Mouse (Mus musculus) liver, embryonic 13.5 days (tissue): Measurements from ENCODE around the gene Stox2. TPM values are rescaled to one million over a fixed set of nuclear protein-coding genes. Genes with fewer than 3 reads are reported as not detected.
"Not testable (repeated sequence)": the region's sequence is repeated elsewhere in the genome, so short reads cannot be mapped to it uniquely, and the experiment has no call there.

Experiments
- ATAC-seq: fragments of 200-750 bp; cut with Nextera tagmentation; 2 replicates; pipeline ENCODE4 v1.8.0; 2017; ENCODE audit warnings: low read depth, mild to moderate bottlenecking, moderate number of reproducible peaks, moderate library complexity
- DNase-seq: peaks from one replicate; pipeline ENCODE4 v3.0.0; 2022
- H3K27ac ChIP-seq: fragments of 300-500 bp; sonication (generic); 2 replicates; pipeline ENCODE4 v1.5.1; 2015; ENCODE audit warnings: moderate library complexity, mild to moderate bottlenecking, inconsistent platforms
- H3K27me3 ChIP-seq: fragments of 300-500 bp; sonication (generic); 2 replicates; pipeline ENCODE4 v1.6.1; 2015; ENCODE audit warnings: mild to moderate bottlenecking, inconsistent platforms
- H3K36me3 ChIP-seq: fragments of 300-500 bp; sonication (generic); 2 replicates; pipeline ENCODE4 v1.6.1; 2015; ENCODE audit warnings: mild to moderate bottlenecking, inconsistent platforms
- H3K4me1 ChIP-seq: fragments of 300-500 bp; sonication (generic); replicated peaks from 2 replicates; pipeline ENCODE4 v1.6.1; 2015; ENCODE audit warnings: inconsistent platforms
- H3K4me2 ChIP-seq: fragments of 300-500 bp; sonication (generic); 2 replicates; pipeline ENCODE4 v1.6.1; 2015; ENCODE audit warnings: inconsistent platforms, mild to moderate bottlenecking, moderate library complexity
- H3K4me3 ChIP-seq: fragments of 300-500 bp; sonication (generic); replicated peaks from 2 replicates; pipeline ENCODE4 v1.5.1; 2015; ENCODE audit warnings: mild to moderate bottlenecking, inconsistent platforms
- H3K9ac ChIP-seq: fragments of 300-500 bp; sonication (generic); 2 replicates; pipeline ENCODE4 v1.6.1; 2015; ENCODE audit warnings: mild to moderate bottlenecking, inconsistent platforms
- H3K9me3 ChIP-seq: fragments of 300-500 bp; sonication (generic); replicated peaks from 2 replicates; pipeline ENCODE4 v1.6.1; 2016; ENCODE audit warnings: inconsistent platforms
- whole genome bisulfite sequencing: fragments of 180-500 bp; shearing (Covaris S2); methylation state at CpG from one replicate; pipeline ENCODE4 v1.1.7; 2015; ENCODE audit not compliant: insufficient replicate concordance; 5-methylcytosine and 5-hydroxymethylcytosine counted together
- polyA plus RNA-seq: library from polyadenylated mRNA; unstranded; fragments of >200 nt; fragmentation: Nextera tagmentation; extraction: Ambion mirVana; gene quantifications from 2 replicates; pipeline ENCODE4 v1.2.1, GENCODE M21; 2015

Gene Stox2
- polyA plus RNA-seq, 1 experiment from 2014 or later = 0.46 TPM

DNA sequence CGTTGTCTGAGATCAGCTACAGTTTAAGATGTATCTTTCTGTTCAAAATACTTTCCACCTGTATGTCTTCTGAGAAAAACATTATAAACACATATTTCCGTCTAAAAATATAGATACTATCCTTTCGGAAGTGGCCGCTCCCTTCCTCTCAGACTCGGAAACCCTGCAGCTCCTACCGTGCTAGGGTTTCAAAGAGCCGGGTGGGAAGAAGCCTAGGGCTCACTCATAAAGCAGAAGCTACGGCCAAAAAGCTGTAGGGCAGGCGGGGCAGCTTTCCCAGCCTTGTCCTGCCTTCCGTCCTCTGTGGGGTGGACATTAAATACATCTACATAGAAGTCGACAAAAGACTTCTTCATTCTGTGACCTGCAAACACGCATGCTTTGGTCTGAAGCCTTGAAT lies 6.9 kb downstream of the Stox2 start:
- ATAC-seq (no peak), DNase-seq (no peak)
- Histone ChIP-seq H3K4me3 (no peak overlapping the region), H3K9ac (no peak overlapping the region), H3K27me3 (no peaks in the 10 kb centered on the region), H3K9me3 (no peaks in the 10 kb centered on the region), H3K4me1 (no peaks in the 10 kb centered on the region), H3K36me3 (no peaks in the 10 kb centered on the region), H3K27ac (no peak overlapping the region), H3K4me2 (no peak overlapping the region)
- 68% methylated on average over 12 of the region's 12 CpGs for WGBS

- H3K4me3 ChIP-seq = no peak overlapping the region
- H3K4me1 ChIP-seq = no peaks in the 10 kb centered on the region
- ATAC-seq (no peak), DNase-seq (no peak)
- WGBS = 79% methylated on average over 6 of the region's 6 CpGs
- no peaks in the 10 kb centered on the region for H3K27me3 ChIP-seq
- H3K9me3 ChIP-seq = no peaks in the 10 kb centered on the region
- no peak overlapping the region for H3K9ac ChIP-seq
- no peak overlapping the region for H3K4me2 ChIP-seq
- H3K27ac ChIP-seq = no peak overlapping the region
- H3K36me3 ChIP-seq = no peaks in the 10 kb centered on the region
Observed at GRCm38 (mm10) chr8:47437976-47438375, 8.2 kb downstream of the Stox2 start.

GRCm38 (mm10) chr8:47435861-47436260 lies 10.3 kb downstream of the Stox2 start:
- Histone ChIP-seq H3K4me1 (no peaks in the 10 kb centered on the region), H3K9me3 (no peaks in the 10 kb centered on the region), H3K27ac (no peak overlapping the region), H3K4me3 (no peak overlapping the region), H3K27me3 (no peaks in the 10 kb centered on the region), H3K9ac (no peak overlapping the region), H3K36me3 (no peaks in the 10 kb centered on the region), H3K4me2 (no peak overlapping the region)
- 60% methylated on average over 2 of the region's 2 CpGs for WGBS
- no peak for DNase-seq
- no peak for ATAC-seq

DNA sequence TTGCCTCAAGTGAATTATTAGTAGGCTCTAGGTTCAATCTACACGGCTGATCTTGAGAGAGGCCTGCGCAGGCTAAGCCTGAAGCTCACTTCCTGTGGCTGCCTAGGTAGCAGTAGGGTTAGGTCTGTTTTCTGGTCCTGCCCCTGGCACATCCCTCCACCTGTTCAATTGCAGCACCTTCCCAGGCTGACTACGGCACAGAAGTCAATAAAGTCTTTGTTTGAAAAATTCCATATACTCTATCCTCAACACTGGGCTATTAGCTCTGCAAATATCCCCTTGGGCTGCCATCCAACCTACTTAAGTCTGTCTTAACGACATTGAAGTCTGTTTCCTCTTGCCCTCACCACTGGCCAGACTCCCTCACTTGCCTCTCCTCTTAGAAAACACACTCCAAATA lies 10.8 kb downstream of the Stox2 start:
- no peaks in the 10 kb centered on the region for H3K4me1 ChIP-seq
- DNase-seq (no peak), ATAC-seq (no peak)
- no peak overlapping the region for H3K9ac ChIP-seq
- H3K27ac ChIP-seq = no peak overlapping the region
- no peaks in the 10 kb centered on the region for H3K9me3 ChIP-seq
- WGBS = 59% methylated on average over 4 of the region's 4 CpGs
- H3K4me3 ChIP-seq = no peak overlapping the region
- H3K36me3 ChIP-seq = no peaks in the 10 kb centered on the region
- H3K4me2 ChIP-seq = no peak overlapping the region
- no peaks in the 10 kb centered on the region for H3K27me3 ChIP-seq

GRCm38 (mm10) chr8:47431263-47431662 lies 14.9 kb downstream of the Stox2 start:
- no peak for ATAC-seq
- WGBS = 47% methylated on average over 4 of the region's 4 CpGs

GRCm38 (mm10) chr8:47414258-47414525 lies 32.0 kb downstream of the Stox2 start:
- 4% methylated on average over 8 of the region's 8 CpGs for WGBS
- ATAC-seq, H3K9ac ChIP-seq, DNase-seq, H3K9me3 ChIP-seq, H3K4me1 ChIP-seq, H3K36me3 ChIP-seq, H3K27ac ChIP-seq: not testable (repeated sequence)
- H3K4me2 ChIP-seq = peak overlapping the region; percentile 63
- peaks cover 67% of the 10 kb centered on the region for H3K27me3 ChIP-seq
- H3K4me3 ChIP-seq = 0 out of 2 replicates have a peak overlapping the region, but pooled peaks have one; percentile 56

More at GRCm38 (mm10) chr8:47431263-47431662, 14.9 kb downstream of the Stox2 start:
- Histone ChIP-seq H3K4me1 (no peaks in the 10 kb centered on the region), H3K9me3 (no peaks in the 10 kb centered on the region), H3K27ac (no peak overlapping the region), H3K9ac (no peak overlapping the region), H3K4me3 (no peak overlapping the region), H3K4me2 (no peak overlapping the region), H3K36me3 (no peaks in the 10 kb centered on the region), H3K27me3 (no peaks in the 10 kb centered on the region)
- no peak for DNase-seq

GRCm38 (mm10) chr8:47413524-47414257 lies 32.5 kb downstream of the Stox2 start:
- Histone ChIP-seq H3K4me1 (no peaks in the 10 kb centered on the region), H3K4me2 (peak overlapping the region; percentile 63), H3K36me3 (no peaks in the 10 kb centered on the region), H3K9me3 (no peaks in the 10 kb centered on the region), H3K27ac (no peak overlapping the region), H3K4me3 (peak overlapping the region; percentile 56), H3K27me3 (peaks cover 72% of the 10 kb centered on the region), H3K9ac (peak overlapping the region; percentile 29; the same call in 1 of the 2 replicates)
- DNase-seq = no peak
- WGBS = 2% methylated on average over 46 of the region's 46 CpGs
- ATAC-seq = no peak

GRCm38 (mm10) chr8:47412696-47413523 lies 33.3 kb downstream of the Stox2 start:
- DNase-seq (no peak), ATAC-seq (no peak)
- peak overlapping the region; percentile 29; the same call in 1 of the 2 replicates for H3K9ac ChIP-seq

DNA sequence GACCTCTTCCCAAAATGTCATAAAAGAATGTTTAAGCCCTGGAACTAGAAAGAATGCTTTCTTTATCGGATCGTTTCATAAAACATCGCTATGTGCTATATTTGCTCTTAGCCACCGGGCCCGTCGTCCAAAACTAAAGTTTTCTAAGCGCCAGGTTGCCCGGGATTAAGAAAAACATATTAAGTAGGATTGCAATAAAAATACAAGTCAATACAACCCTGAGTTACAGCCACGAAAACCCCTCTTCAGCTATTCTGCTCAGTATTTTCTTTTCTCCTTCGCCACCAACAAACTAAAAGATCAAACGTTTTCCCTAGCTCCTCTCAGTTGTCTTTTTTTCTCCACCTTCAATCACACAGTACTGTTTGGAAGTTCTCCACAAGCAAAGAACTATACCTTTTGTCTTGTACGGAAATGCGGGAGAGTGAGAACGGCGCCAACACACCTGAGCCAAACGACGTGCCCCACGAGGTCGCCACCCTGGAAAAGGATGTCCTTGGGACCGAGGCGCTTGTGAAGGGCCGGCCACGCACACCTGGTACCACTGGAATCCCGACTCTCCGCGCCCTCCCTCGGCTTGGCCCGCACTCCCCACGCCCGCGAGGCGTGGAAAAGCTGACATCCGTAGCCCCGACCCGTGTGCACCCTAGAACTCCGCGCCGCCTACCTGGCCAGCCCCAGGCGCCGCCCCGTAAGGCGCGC lies 34.0 kb downstream of the Stox2 start:
- WGBS = 2% methylated on average over 43 of the region's 43 CpGs
- ATAC-seq = no peak
- Histone ChIP-seq H3K4me2 (peak overlapping the region; percentile 63), H3K27me3 (peaks cover 77% of the 10 kb centered on the region), H3K9me3 (no peaks in the 10 kb centered on the region), H3K36me3 (no peaks in the 10 kb centered on the region), H3K27ac (no peak overlapping the region), H3K4me1 (no peaks in the 10 kb centered on the region), H3K4me3 (peak overlapping the region; percentile 56), H3K9ac (0 out of 2 replicates have a peak overlapping the region, but pooled peaks have one; percentile 26)
- no peak for DNase-seq

More at GRCm38 (mm10) chr8:47412696-47413523, 33.3 kb downstream of the Stox2 start:
- Histone ChIP-seq H3K36me3 (no peaks in the 10 kb centered on the region), H3K4me2 (peak overlapping the region; percentile 63), H3K27me3 (peaks cover 77% of the 10 kb centered on the region), H3K9me3 (no peaks in the 10 kb centered on the region), H3K4me1 (no peaks in the 10 kb centered on the region), H3K4me3 (peak overlapping the region; percentile 56), H3K27ac (no peak overlapping the region)
- 2% methylated on average over 80 of the region's 81 CpGs for WGBS

DNA sequence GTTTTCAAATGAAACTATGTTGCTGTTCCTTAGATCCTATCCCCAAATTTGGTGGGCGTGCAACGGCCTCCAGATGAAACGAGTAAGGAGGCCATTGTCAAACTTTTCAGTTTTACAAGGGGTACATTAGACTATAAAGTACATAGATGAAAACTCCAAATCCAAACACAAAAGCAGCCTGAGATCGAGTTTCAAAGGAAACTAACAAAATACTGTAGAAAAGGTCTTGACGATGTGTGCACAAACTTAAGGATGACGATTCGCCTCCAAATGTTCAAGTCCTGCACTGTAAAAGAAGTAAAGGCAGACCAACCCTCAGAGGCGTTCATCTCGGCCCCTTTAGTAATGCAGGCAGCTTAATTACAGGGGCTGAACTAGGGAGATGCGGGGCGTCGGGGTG lies 34.8 kb downstream of the Stox2 start:
- Histone ChIP-seq H3K4me2 (no peak overlapping the region), H3K4me1 (no peaks in the 10 kb centered on the region), H3K36me3 (no peaks in the 10 kb centered on the region), H3K9me3 (no peaks in the 10 kb centered on the region), H3K27me3 (peaks cover 77% of the 10 kb centered on the region), H3K27ac (no peak overlapping the region), H3K9ac (no peak overlapping the region), H3K4me3 (no peak overlapping the region)
- ATAC-seq (no peak), DNase-seq (no peak)
- 7% methylated on average over 12 of the region's 12 CpGs for WGBS

- Histone ChIP-seq H3K4me2 (no peak overlapping the region), H3K27me3 (peaks cover 57% of the 10 kb centered on the region), H3K4me1 (no peaks in the 10 kb centered on the region), H3K36me3 (no peaks in the 10 kb centered on the region), H3K9me3 (no peaks in the 10 kb centered on the region), H3K9ac (no peak overlapping the region), H3K4me3 (no peak overlapping the region), H3K27ac (no peak overlapping the region)
- ATAC-seq (no peak), DNase-seq (no peak)
- WGBS = 8% methylated on average over 8 of the region's 8 CpGs
Observed at GRCm38 (mm10) chr8:47409061-47409460, 37.1 kb downstream of the Stox2 start.
